In the genomic region with DNA sequence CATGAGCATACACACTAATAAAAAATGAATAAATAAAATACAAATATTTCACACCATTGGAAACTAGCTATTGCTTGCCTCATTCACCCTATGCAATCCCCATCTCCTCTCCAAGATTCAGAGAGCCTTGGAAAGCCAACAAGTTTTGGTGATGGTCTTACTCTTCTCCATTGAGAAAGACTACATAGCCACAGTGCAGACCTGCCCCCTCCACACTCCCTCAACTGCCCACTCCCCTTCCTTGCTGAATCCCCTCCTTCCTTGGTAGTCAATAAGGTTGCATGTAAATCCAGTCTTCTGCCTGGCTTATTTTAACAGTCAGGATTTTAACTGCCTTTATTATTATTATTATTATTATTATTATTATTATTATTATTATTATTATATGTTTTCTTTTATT, we compare ENCODE assay signal across 24 mouse cellular contexts. TPM values are rescaled to one million over a fixed set of nuclear protein-coding genes. Genes with fewer than 3 reads are reported as not detected.
"Had no signal": no experiment of that assay in that cellular context is flagged by ENCODE, and none has a peak within 500 bp of the region (broad histone marks: within the 10 kb centered on the region; RNA-seq: fewer than 3 reads in every experiment).

No protein-coding gene starts in this region.

- DNase-seq: liver, embryonic 13.5 days; liver, postnatal 0 days; lung, adult 2 months; lung, postnatal 10 days; lung, postnatal 36 days; midbrain, embryonic 14.5 days; retina, postnatal 1 day; right cerebral cortex, adult 18-20 months; right cerebral cortex, postnatal 25 days; right cerebral cortex, postnatal 4 days; spleen, adult 18-20 months; thymus, adult 18-20 months; thymus, postnatal 14 days; thymus, postnatal 36 days had no signal

- H3K9me3 ChIP-seq: liver, embryonic 13.5 days; liver, embryonic 15.5 days; neural tube, embryonic 12.5 days had no signal

- H3K4me1 ChIP-seq: liver, embryonic 13.5 days; liver, embryonic 15.5 days; megakaryocyte, embryonic 14.5 days; neural tube, embryonic 12.5 days had no signal

- H3K27me3 ChIP-seq: liver, embryonic 13.5 days; liver, embryonic 15.5 days; megakaryocyte, embryonic 14.5 days; neural tube, embryonic 12.5 days had no signal

- H3K4me2 ChIP-seq: liver, embryonic 11.5 days; liver, embryonic 13.5 days; liver, embryonic 15.5 days; midbrain, embryonic 11.5 days; neural tube, embryonic 12.5 days had no signal

- H3K9ac ChIP-seq: liver, embryonic 13.5 days; liver, embryonic 15.5 days; liver, postnatal 0 days; neural tube, embryonic 12.5 days had no signal

- H3K27ac ChIP-seq: liver, embryonic 13.5 days; liver, embryonic 15.5 days; macrophage; neural tube, embryonic 12.5 days had no signal

- ATAC-seq: liver, postnatal 0 days; midbrain, embryonic 16.5 days had no signal

- H3K4me3 ChIP-seq: liver, embryonic 13.5 days; liver, embryonic 15.5 days; megakaryocyte, embryonic 14.5 days; myocyte; neural tube, embryonic 12.5 days had no signal

- H3K36me3 ChIP-seq: liver, embryonic 13.5 days; liver, embryonic 15.5 days; neural tube, embryonic 12.5 days had no signal

RNA-seq across cellular contexts. Expression of a gene that starts 41.6 kb away (rescaled TPM):
- total RNA-seq: megakaryocyte progenitor cell, adult 5-6 weeks had no signal
- polyA plus RNA-seq: liver, postnatal 0 days; lung, adult 2 months; lung, embryonic 16.5 days; macrophage; myocyte had no signal
